Mouse (Mus musculus) liver, embryonic 16.5 days (tissue): ENCODE measurements around the gene Snx9. TPM values are rescaled to one million over a fixed set of nuclear protein-coding genes. Genes with fewer than 3 reads are reported as not detected.

Experiments used
- ATAC-seq: fragments of 200-750 bp; cut with Nextera tagmentation; 2 replicates; pipeline ENCODE4 v1.8.0; 2017; ENCODE audit warnings: low read depth, mild to moderate bottlenecking, moderate number of reproducible peaks, moderate library complexity
- H3K27ac ChIP-seq: fragments of 300-500 bp; sonication (generic); 2 replicates; pipeline ENCODE4 v1.5.1; 2014; ENCODE audit warnings: mild to moderate bottlenecking, low read length
- H3K27me3 ChIP-seq: fragments of 300-500 bp; sonication (generic); 2 replicates; pipeline ENCODE4 v1.6.1; 2014; ENCODE audit warnings: low read depth, low read length, mixed read lengths; ENCODE audit not compliant: control insufficient read depth, insufficient read depth
- H3K36me3 ChIP-seq: fragments of 300-500 bp; sonication (generic); 2 replicates; pipeline ENCODE4 v1.6.1; 2014; ENCODE audit warnings: mild to moderate bottlenecking; ENCODE audit not compliant: control insufficient read depth, insufficient read depth
- H3K4me1 ChIP-seq: fragments of 300-500 bp; sonication (generic); 2 replicates; pipeline ENCODE4 v1.6.1; 2014; ENCODE audit warnings: low read depth, low read length, mixed read lengths; ENCODE audit not compliant: control insufficient read depth
- H3K4me2 ChIP-seq: fragments of 300-500 bp; sonication (generic); 2 replicates; pipeline ENCODE4 v1.6.1; 2014; ENCODE audit warnings: low read depth, low read length, mixed read lengths
- H3K4me3 ChIP-seq: fragments of 300-500 bp; sonication (generic); 2 replicates; pipeline ENCODE4 v1.5.1; 2014; ENCODE audit warnings: low read depth, mild to moderate bottlenecking, low read length
- H3K9ac ChIP-seq: fragments of 300-500 bp; sonication (generic); 2 replicates; pipeline ENCODE4 v1.6.1; 2014; ENCODE audit warnings: low read depth, low read length
- H3K9me3 ChIP-seq: fragments of 300-500 bp; sonication (generic); replicated peaks from 2 replicates; pipeline ENCODE4 v1.6.1; 2016; ENCODE audit warnings: low read length; ENCODE audit not compliant: control insufficient read depth
- WGBS: fragments of 180-500 bp; shearing (Covaris S2); extraction: QIAGEN DNeasy Blood & Tissue Kit; methylation state at CpG from one replicate; pipeline ENCODE4 v1.1.7; 2014; ENCODE audit not compliant: insufficient replicate concordance; 5-methylcytosine and 5-hydroxymethylcytosine counted together
- polyA plus RNA-seq: library from polyadenylated mRNA; unstranded; fragments of >200 nt; fragmentation: Nextera tagmentation; extraction: Ambion mirVana; gene quantifications from 2 replicates; pipeline ENCODE4 v1.2.1, GENCODE M21; 2015

The Snx9 gene
- polyA plus RNA-seq, 1 experiment from 2014 or later = 10.5 TPM

GRCm38 (mm10) chr17:5822541-5822940 is 18.6 kb upstream of the Snx9 start:
- no peaks in the 10 kb centered on the region for H3K36me3 ChIP-seq
- no peak overlapping the region for H3K4me2 ChIP-seq
- no peak overlapping the region for H3K9ac ChIP-seq
- no peak overlapping the region for H3K27ac ChIP-seq
- no peaks in the 10 kb centered on the region for H3K27me3 ChIP-seq
- ATAC-seq = no peak
- 50% methylated on average over 2 of the region's 2 CpGs for WGBS
- H3K4me3 ChIP-seq = no peak overlapping the region
- H3K9me3 ChIP-seq = no peaks in the 10 kb centered on the region
- no peaks in the 10 kb centered on the region for H3K4me1 ChIP-seq

- H3K27me3 ChIP-seq = no peaks in the 10 kb centered on the region
- H3K4me2 ChIP-seq = no peak overlapping the region
- no peak for ATAC-seq
- no peaks in the 10 kb centered on the region for H3K36me3 ChIP-seq
- H3K4me1 ChIP-seq = peaks cover under 1% of the 10 kb centered on the region; the same call in 1 of the 2 replicates
- 77% methylated on average over 11 of the region's 11 CpGs for WGBS
- H3K4me3 ChIP-seq = no peak overlapping the region
- H3K9me3 ChIP-seq = no peaks in the 10 kb centered on the region
- no peak overlapping the region for H3K27ac ChIP-seq
- H3K9ac ChIP-seq = no peak overlapping the region
These were observed 18.1 kb upstream of the Snx9 start for GRCm38 (mm10) chr17:5823032-5823431.

GRCm38 (mm10) chr17:5827836-5828582 is 13.1 kb upstream of the Snx9 start:
- Histone ChIP-seq H3K36me3 (no peaks in the 10 kb centered on the region), H3K27me3 (no peaks in the 10 kb centered on the region), H3K9me3 (no peaks in the 10 kb centered on the region), H3K4me3 (no peak overlapping the region), H3K27ac (no peak overlapping the region), H3K4me2 (peak overlapping the region; percentile 36; the same call in 1 of the 2 replicates), H3K9ac (no peak overlapping the region), H3K4me1 (peaks cover 30% of the 10 kb centered on the region)
- no peak for ATAC-seq
- 24% methylated on average over 14 of the region's 15 CpGs for WGBS

- H3K36me3 ChIP-seq = no peaks in the 10 kb centered on the region
- H3K9me3 ChIP-seq = no peaks in the 10 kb centered on the region
- H3K4me3 ChIP-seq = no peak overlapping the region
- no peak overlapping the region for H3K9ac ChIP-seq
- ATAC-seq = no peak
- no peaks in the 10 kb centered on the region for H3K27me3 ChIP-seq
- peaks cover 30% of the 10 kb centered on the region for H3K4me1 ChIP-seq
- no peak overlapping the region for H3K27ac ChIP-seq
- H3K4me2 ChIP-seq = 0 out of 2 replicates have a peak overlapping the region, but pooled peaks have one; percentile 36
- WGBS = 17% methylated on average over 3 of the region's 3 CpGs
These were observed 12.6 kb upstream of the Snx9 start for GRCm38 (mm10) chr17:5828583-5828836.

- H3K4me2 ChIP-seq = no peak overlapping the region
- no peaks in the 10 kb centered on the region for H3K9me3 ChIP-seq
- H3K27ac ChIP-seq = no peak overlapping the region
- no peaks in the 10 kb centered on the region for H3K36me3 ChIP-seq
- H3K4me3 ChIP-seq = no peak overlapping the region
- WGBS = 16% methylated on average over 3 of the region's 3 CpGs
- H3K9ac ChIP-seq = no peak overlapping the region
- H3K27me3 ChIP-seq = no peaks in the 10 kb centered on the region
- peaks cover 30% of the 10 kb centered on the region for H3K4me1 ChIP-seq
- no peak for ATAC-seq
These were observed 12.2 kb upstream of the Snx9 start for GRCm38 (mm10) chr17:5828944-5829343.

GRCm38 (mm10) chr17:5829930-5830329 is 11.2 kb upstream of the Snx9 start:
- Histone ChIP-seq H3K9me3 (no peaks in the 10 kb centered on the region), H3K9ac (no peak overlapping the region), H3K4me1 (peaks cover 30% of the 10 kb centered on the region), H3K36me3 (no peaks in the 10 kb centered on the region), H3K4me3 (no peak overlapping the region), H3K27me3 (no peaks in the 10 kb centered on the region), H3K4me2 (peak overlapping the region; percentile 37), H3K27ac (peak overlapping the region; percentile 78)
- peak; percentile 52 for ATAC-seq
- WGBS = 2% methylated on average over 3 of the region's 3 CpGs

GRCm38 (mm10) chr17:5830382-5830781 is 10.7 kb upstream of the Snx9 start:
- peak; percentile 82 for ATAC-seq
- Histone ChIP-seq H3K9ac (no peak overlapping the region), H3K36me3 (no peaks in the 10 kb centered on the region), H3K27me3 (no peaks in the 10 kb centered on the region), H3K27ac (peak overlapping the region; percentile 78), H3K4me2 (peak overlapping the region; percentile 37), H3K4me1 (peaks cover 30% of the 10 kb centered on the region), H3K4me3 (no peak overlapping the region), H3K9me3 (no peaks in the 10 kb centered on the region)
- 37% methylated on average over 2 of the region's 2 CpGs for WGBS

- no peaks in the 10 kb centered on the region for H3K27me3 ChIP-seq
- no peak overlapping the region for H3K4me2 ChIP-seq
- no peaks in the 10 kb centered on the region for H3K36me3 ChIP-seq
- H3K9me3 ChIP-seq = no peaks in the 10 kb centered on the region
- ATAC-seq = 0 out of 2 replicates have a peak, but pooled peaks have one; percentile 40
- peaks cover 30% of the 10 kb centered on the region for H3K4me1 ChIP-seq
- H3K9ac ChIP-seq = no peak overlapping the region
- H3K4me3 ChIP-seq = no peak overlapping the region
- 42% methylated on average over 5 of the region's 5 CpGs for WGBS
- H3K27ac ChIP-seq = peak overlapping the region; percentile 44
These were observed 10.3 kb upstream of the Snx9 start for GRCm38 (mm10) chr17:5830832-5831231.

- Histone ChIP-seq H3K36me3 (no peaks in the 10 kb centered on the region), H3K4me3 (no peak overlapping the region), H3K9ac (no peak overlapping the region), H3K4me2 (no peak overlapping the region), H3K27ac (no peak overlapping the region), H3K9me3 (no peaks in the 10 kb centered on the region), H3K27me3 (no peaks in the 10 kb centered on the region), H3K4me1 (peaks cover 30% of the 10 kb centered on the region)
- whole genome bisulfite sequencing = 70% methylated on average over 1 of the region's 1 CpGs
- no peak for ATAC-seq
These were observed 9.8 kb upstream of the Snx9 start for GRCm38 (mm10) chr17:5831257-5831806.
